Mouse (Mus musculus): ENCODE measurements around the gene Nup93. TPM values are rescaled to one million over a fixed set of nuclear protein-coding genes. Genes with fewer than 3 reads are reported as not detected.

The Nup93 gene
- polyA plus RNA-seq, 1 experiment from 2014 or later, result 63.0 TPM

- Histone ChIP-seq H3K27ac (replicated peaks) (no peak overlapping the region), H3K4me2 (replicated peaks) (no peak overlapping the region), H3K27me3 (no peaks in the 10 kb centered on the region), H3K4me3 (no peak overlapping the region), H3K9ac (replicated peaks) (no peak overlapping the region), H3K9me3 (no peaks in the 10 kb centered on the region), H3K4me1 (0 out of 2 replicates have a peak, but pooled peaks cover 7% of the 10 kb centered on the region), H3K36me3 (no peaks in the 10 kb centered on the region)
- 91% methylated on average over 6 of the region's 6 CpGs for WGBS
- ATAC-seq (replicated peaks), result no peak
These were observed 63.9 kb downstream of the Nup93 start for GRCm38 (mm10) chr8:94278295-94278694.

DNA sequence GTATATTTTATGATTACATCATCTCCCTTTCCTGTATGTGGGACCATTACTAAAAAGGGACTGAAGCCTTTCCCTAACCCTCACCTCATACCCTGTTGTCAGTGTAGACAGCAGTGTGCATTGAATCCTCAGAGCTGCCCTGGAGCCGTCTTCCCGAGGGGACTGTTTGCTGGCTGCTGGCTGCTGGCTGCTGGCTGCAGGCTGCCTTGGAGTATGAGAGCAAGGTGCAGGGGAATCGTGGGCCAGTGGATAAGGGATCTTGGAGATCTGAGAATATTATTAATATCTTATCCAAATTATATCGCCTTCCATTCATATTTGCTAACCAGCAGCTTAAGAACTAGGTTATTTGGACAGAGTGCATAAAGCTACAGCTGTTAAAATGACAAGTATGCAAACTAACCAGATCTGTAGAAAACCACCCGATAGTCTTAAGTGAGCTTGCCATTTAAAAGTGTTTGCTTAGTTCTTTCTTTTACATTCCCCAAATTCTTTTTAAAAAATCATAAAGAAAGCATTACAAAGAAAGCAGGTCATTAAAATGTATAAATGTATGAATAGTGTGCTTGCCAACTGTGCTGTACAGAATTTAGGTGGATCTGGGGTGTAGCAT is 65.7 kb downstream of the Nup93 start:
- H3K4me1 ChIP-seq, result 0 out of 2 replicates have a peak, but pooled peaks cover 7% of the 10 kb centered on the region
- no peak overlapping the region for H3K4me3 ChIP-seq
- H3K27me3 ChIP-seq, result no peaks in the 10 kb centered on the region
- no peaks in the 10 kb centered on the region for H3K36me3 ChIP-seq
- 67% methylated on average over 5 of the region's 5 CpGs for WGBS
- H3K9ac ChIP-seq (replicated peaks), result no peak overlapping the region
- H3K9me3 ChIP-seq, result no peaks in the 10 kb centered on the region
- H3K27ac ChIP-seq (replicated peaks), result no peak overlapping the region
- ATAC-seq (replicated peaks), result no peak
- no peak overlapping the region for H3K4me2 ChIP-seq (replicated peaks)

GRCm38 (mm10) chr8:94282453-94282985 is 68.2 kb downstream of the Nup93 start:
- no peaks in the 10 kb centered on the region for H3K27me3 ChIP-seq
- 0 out of 2 replicates have a peak, but pooled peaks cover 7% of the 10 kb centered on the region for H3K4me1 ChIP-seq
- H3K27ac ChIP-seq (replicated peaks), result no peak overlapping the region
- no peak for ATAC-seq (replicated peaks)
- WGBS, result 60% methylated on average over 3 of the region's 3 CpGs
- no peak overlapping the region for H3K4me3 ChIP-seq
- H3K9me3 ChIP-seq, result no peaks in the 10 kb centered on the region
- no peaks in the 10 kb centered on the region for H3K36me3 ChIP-seq
- H3K9ac ChIP-seq (replicated peaks), result no peak overlapping the region
- no peak overlapping the region for H3K4me2 ChIP-seq (replicated peaks)

- ATAC-seq (replicated peaks), result no peak
- WGBS, result 74% methylated on average over 7 of the region's 7 CpGs
- no peak overlapping the region for H3K4me3 ChIP-seq
- no peaks in the 10 kb centered on the region for H3K27me3 ChIP-seq
- H3K9ac ChIP-seq (replicated peaks), result no peak overlapping the region
- no peaks in the 10 kb centered on the region for H3K9me3 ChIP-seq
- no peaks in the 10 kb centered on the region for H3K36me3 ChIP-seq
- H3K4me2 ChIP-seq (replicated peaks), result no peak overlapping the region
- no peak overlapping the region for H3K27ac ChIP-seq (replicated peaks)
- H3K4me1 ChIP-seq, result 0 out of 2 replicates have a peak, but pooled peaks cover 7% of the 10 kb centered on the region
These were observed 69.8 kb downstream of the Nup93 start for GRCm38 (mm10) chr8:94284204-94284603.

DNA sequence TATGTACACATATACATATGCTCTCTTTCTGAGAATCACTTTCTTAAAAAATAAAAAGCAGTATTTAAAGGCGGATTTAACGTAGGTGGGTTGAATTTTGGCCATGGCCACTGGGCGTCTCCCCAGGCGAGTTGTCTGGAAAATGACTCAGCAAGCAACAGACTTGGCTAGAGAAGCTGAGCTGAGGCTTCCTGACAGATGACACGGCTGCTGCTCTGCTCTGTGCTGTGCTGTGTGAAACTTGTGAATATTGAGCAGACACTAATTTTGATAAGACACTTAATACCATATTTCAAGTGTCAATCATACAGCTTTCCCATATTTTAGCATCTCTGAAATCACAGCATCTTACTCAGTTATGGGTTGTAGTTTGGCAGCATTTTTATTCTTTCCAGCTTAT is 76.2 kb downstream of the Nup93 start:
- ATAC-seq (replicated peaks), result no peak
- Histone ChIP-seq H3K4me2 (replicated peaks) (no peak overlapping the region), H3K27me3 (no peaks in the 10 kb centered on the region), H3K9ac (replicated peaks) (no peak overlapping the region), H3K4me3 (no peak overlapping the region), H3K36me3 (peaks cover 2% of the 10 kb centered on the region), H3K27ac (replicated peaks) (no peak overlapping the region), H3K9me3 (no peaks in the 10 kb centered on the region), H3K4me1 (peaks cover 8% of the 10 kb centered on the region; the same call in 1 of the 2 replicates)
- 81% methylated on average over 5 of the region's 5 CpGs for WGBS

GRCm38 (mm10) chr8:94292072-94292471 is 77.7 kb downstream of the Nup93 start:
- WGBS, result 45% methylated on average over 6 of the region's 6 CpGs

DNA sequence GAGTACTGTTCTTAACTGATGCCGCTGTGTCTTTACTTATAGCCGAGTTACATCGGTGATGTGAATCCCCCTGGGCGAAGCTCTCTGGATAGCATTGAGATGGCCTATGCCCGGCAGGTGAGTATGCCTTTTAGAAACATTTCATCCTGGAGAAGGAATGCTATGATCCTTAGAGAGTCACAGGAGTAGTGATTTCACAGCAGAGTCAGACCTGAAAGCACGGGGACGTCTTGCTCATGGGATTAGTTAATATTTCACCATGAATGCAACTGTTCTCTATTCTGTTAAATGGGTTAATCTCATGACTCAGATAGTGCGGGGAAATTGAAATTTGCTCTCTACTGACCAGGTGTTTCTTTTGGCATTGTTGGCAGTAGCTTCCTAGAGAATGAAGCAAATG is 78.3 kb downstream of the Nup93 start:
- Histone ChIP-seq H3K4me3 (no peak overlapping the region), H3K4me1 (peaks cover 8% of the 10 kb centered on the region; the same call in 1 of the 2 replicates), H3K36me3 (peaks cover 2% of the 10 kb centered on the region), H3K9me3 (no peaks in the 10 kb centered on the region), H3K4me2 (replicated peaks) (no peak overlapping the region), H3K27me3 (no peaks in the 10 kb centered on the region), H3K9ac (replicated peaks) (no peak overlapping the region), H3K27ac (replicated peaks) (no peak overlapping the region)
- WGBS, result 92% methylated on average over 8 of the region's 8 CpGs
- ATAC-seq (replicated peaks), result no peak

More at GRCm38 (mm10) chr8:94292072-94292471, 77.7 kb downstream of the Nup93 start:
- Histone ChIP-seq H3K4me2 (replicated peaks) (no peak overlapping the region), H3K9ac (replicated peaks) (no peak overlapping the region), H3K27ac (replicated peaks) (0 out of 2 replicates have a peak overlapping the region, but pooled peaks have one; percentile 24), H3K4me3 (no peak overlapping the region), H3K27me3 (no peaks in the 10 kb centered on the region), H3K36me3 (peaks cover 2% of the 10 kb centered on the region), H3K4me1 (peaks cover 8% of the 10 kb centered on the region; the same call in 1 of the 2 replicates), H3K9me3 (no peaks in the 10 kb centered on the region)
- 0 out of 2 replicates have a peak, but pooled peaks have one; percentile 19 for ATAC-seq (replicated peaks)

DNA sequence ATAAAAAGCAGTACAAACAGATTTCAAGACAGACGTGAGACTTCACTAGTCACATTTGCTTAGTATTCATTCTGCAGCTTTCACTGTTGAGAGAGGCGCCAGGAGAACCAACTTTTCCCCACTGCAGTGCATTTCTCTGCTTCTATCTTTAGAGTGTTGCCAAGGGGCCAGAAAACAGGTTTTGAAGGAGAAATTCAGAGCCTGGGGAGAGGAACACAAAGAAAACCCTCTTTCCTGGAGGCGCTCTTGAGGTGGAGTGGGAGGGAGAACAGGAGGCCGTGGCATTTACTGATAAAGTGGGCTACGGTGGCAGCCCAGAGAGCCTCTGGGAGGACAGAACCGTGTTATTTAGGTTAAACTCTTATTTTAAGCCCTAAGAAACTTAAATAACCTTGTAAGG is 81.3 kb downstream of the Nup93 start:
- 53% methylated on average over 6 of the region's 6 CpGs for WGBS
- Histone ChIP-seq H3K4me2 (replicated peaks) (no peak overlapping the region), H3K4me3 (no peak overlapping the region), H3K9me3 (no peaks in the 10 kb centered on the region), H3K27me3 (no peaks in the 10 kb centered on the region), H3K4me1 (peaks cover 8% of the 10 kb centered on the region; the same call in 1 of the 2 replicates), H3K27ac (replicated peaks) (no peak overlapping the region), H3K36me3 (peaks cover 5% of the 10 kb centered on the region), H3K9ac (replicated peaks) (no peak overlapping the region)
- no peak for ATAC-seq (replicated peaks)

- Histone ChIP-seq H3K4me3 (no peak overlapping the region), H3K9me3 (no peaks in the 10 kb centered on the region), H3K27me3 (no peaks in the 10 kb centered on the region), H3K36me3 (peaks cover 11% of the 10 kb centered on the region), H3K27ac (replicated peaks) (no peak overlapping the region), H3K9ac (replicated peaks) (no peak overlapping the region), H3K4me2 (replicated peaks) (no peak overlapping the region), H3K4me1 (peaks cover 8% of the 10 kb centered on the region; the same call in 1 of the 2 replicates)
- ATAC-seq (replicated peaks), result no peak
- WGBS, result 85% methylated on average over 9 of the region's 9 CpGs
These were observed 82.1 kb downstream of the Nup93 start for GRCm38 (mm10) chr8:94296312-94296991.

- 0 out of 2 replicates have a peak, but pooled peaks cover 3% of the 10 kb centered on the region for H3K4me1 ChIP-seq
- peaks cover 15% of the 10 kb centered on the region for H3K36me3 ChIP-seq
- no peak overlapping the region for H3K4me2 ChIP-seq (replicated peaks)
- no peak overlapping the region for H3K9ac ChIP-seq (replicated peaks)
- no peak overlapping the region for H3K27ac ChIP-seq (replicated peaks)
- 43% methylated on average over 6 of the region's 6 CpGs for WGBS
- H3K9me3 ChIP-seq, result no peaks in the 10 kb centered on the region
- no peak overlapping the region for H3K4me3 ChIP-seq
- no peak for ATAC-seq (replicated peaks)
- H3K27me3 ChIP-seq, result no peaks in the 10 kb centered on the region
These were observed 82.7 kb downstream of the Nup93 start for GRCm38 (mm10) chr8:94297101-94297500.

- H3K27ac ChIP-seq (replicated peaks), result no peak overlapping the region
- H3K36me3 ChIP-seq, result peaks cover 45% of the 10 kb centered on the region
- H3K4me3 ChIP-seq, result no peak overlapping the region
- WGBS, result 59% methylated on average over 4 of the region's 4 CpGs
- no peak for ATAC-seq (replicated peaks)
- no peak overlapping the region for H3K4me2 ChIP-seq (replicated peaks)
- H3K9ac ChIP-seq (replicated peaks), result no peak overlapping the region
- no peaks in the 10 kb centered on the region for H3K4me1 ChIP-seq
- no peaks in the 10 kb centered on the region for H3K27me3 ChIP-seq
- no peaks in the 10 kb centered on the region for H3K9me3 ChIP-seq
These were observed 86.4 kb downstream of the Nup93 start for GRCm38 (mm10) chr8:94300809-94301208.

DNA sequence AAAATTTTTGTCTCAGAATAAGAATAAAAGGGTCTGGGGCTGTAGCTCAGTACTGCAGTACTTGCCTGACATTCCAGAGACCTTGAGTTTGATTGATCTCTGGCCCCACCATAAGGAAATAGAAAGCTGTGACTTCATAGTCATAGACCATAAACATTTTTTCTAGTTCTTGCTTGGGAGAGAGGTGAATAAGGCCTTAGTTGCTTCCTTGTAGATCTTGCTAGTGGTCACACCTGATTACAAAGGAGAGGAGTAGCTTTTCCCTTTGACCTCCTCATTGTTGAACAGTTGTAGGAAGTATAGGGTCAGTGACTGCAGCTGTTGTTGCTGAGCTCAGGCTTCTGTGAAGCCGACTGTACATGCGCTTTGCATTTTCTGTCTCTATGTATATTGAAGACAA is 90.0 kb downstream of the Nup93 start:
- no peak overlapping the region for H3K27ac ChIP-seq (replicated peaks)
- H3K9me3 ChIP-seq, result no peaks in the 10 kb centered on the region
- H3K27me3 ChIP-seq, result no peaks in the 10 kb centered on the region
- WGBS, result 88% methylated on average over 2 of the region's 2 CpGs
- peaks cover 69% of the 10 kb centered on the region for H3K36me3 ChIP-seq
- ATAC-seq (replicated peaks), result no peak
- H3K9ac ChIP-seq (replicated peaks), result no peak overlapping the region
- H3K4me3 ChIP-seq, result no peak overlapping the region
- H3K4me2 ChIP-seq (replicated peaks), result no peak overlapping the region
- H3K4me1 ChIP-seq, result no peaks in the 10 kb centered on the region

Data from forebrain, embryonic 15.5 days (tissue).